Mouse (Mus musculus) cerebellum, postnatal 25 days (tissue): ENCODE results near the gene Ifngr1.

ENCODE experiments used
- DNase-seq, 2 experiments: peaks; one replicate each; pipeline ENCODE4 v3.0.0; 2021; ENCODE audit warnings: mixed read lengths in 2 of 2

The Ifngr1 gene

GRCm38 (mm10) chr10:19589626-19590025, 2.1 kb upstream of the Ifngr1 start:
- DNase-seq, result no peak

- DNase-seq, result no peak
Observed at GRCm38 (mm10) chr10:19591286-19591640, 486 bp upstream of the Ifngr1 start.

DNA sequence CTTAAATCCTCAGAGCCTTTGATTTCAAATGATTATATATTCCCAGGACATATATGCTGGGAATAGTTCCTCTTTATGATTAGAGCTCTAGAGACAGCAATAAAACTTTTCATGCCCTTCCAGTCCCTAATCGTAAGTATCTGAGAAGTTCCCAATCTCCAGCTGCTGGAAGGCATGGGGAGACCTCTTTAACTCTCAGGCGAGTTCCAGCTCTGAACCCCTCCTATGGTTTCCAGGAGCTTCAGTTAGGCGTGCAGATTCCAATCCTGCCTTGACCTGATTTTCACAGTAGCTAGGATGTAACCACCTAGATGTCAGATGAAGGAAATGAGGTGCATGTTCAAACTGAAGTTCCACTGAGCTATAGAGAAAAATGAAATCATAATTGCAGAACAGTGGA, 807 bp downstream of the Ifngr1 start:
- DNase-seq, result no peak

DNA sequence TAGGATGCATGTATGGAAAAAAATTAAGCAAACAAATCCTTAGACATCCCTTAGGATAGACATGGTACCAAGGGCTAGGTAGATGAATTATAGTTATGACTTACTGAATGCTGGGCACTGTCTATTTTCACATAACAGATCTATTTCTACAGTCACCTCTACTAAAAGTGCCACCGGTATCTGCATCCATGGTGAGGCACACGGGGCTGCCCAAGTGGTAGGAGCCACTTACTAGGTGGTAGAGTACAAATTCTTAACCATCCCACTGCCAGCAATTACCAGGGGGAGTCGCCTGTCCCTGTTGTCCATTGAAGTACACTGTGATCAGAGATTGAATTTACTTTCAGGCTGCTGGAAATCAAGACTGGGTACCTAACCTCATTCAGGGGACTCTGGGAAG, 1.5 kb downstream of the Ifngr1 start:
- DNase-seq, result no peak

DNA sequence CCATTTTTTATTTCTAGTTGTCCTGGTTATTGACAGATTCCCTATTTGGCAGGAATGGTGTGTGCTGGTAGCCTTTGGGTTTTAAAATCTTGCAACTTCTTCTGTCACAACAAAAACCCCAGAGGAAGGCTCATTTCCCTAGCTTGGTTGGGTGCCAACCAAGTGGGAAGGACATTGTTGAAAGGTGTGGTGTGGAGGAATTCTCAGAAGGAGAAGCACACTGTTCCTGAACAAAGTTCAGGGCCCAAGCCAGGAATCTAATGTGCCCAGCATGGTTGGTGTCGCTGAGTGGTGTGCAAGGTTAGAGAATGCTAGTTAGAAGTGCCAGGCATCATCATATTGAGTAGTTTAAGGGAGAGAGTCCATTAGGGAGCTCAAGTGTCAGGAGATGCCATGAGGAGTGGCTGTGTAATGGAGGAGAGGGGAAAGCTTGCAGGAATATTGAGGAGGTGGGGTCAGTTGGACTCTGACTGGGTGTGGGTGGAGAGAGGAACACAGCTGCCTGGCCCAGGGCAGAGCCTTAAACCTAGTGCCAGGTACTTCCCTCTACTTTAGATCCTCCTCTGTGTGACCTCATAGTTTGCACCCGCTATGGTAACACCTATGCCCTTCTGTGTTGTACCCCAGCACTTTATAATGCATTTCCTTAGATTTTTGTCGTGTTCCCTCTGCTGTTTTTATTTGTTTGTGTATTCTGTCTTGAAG, 2.6 kb downstream of the Ifngr1 start:
- no peak for DNase-seq

DNA sequence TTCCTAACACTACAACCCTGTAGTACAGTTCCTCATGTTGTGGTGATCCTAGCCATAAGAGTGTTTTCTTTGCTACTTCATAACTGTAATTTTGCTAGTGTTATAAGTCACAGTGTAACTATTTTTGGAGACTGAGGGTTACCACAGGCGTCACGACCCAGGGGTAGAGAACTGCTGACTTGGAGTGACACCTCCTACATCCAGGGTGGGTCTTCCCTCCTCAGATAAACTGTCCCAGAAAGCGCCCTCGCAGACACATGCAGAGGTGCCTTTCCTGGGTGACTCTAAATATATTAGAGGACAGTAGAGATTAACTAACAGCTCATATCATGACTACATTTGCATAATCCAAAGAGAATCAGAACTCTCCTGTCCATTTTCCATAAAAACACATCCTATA, 5.1 kb downstream of the Ifngr1 start:
- no peak for DNase-seq

DNA sequence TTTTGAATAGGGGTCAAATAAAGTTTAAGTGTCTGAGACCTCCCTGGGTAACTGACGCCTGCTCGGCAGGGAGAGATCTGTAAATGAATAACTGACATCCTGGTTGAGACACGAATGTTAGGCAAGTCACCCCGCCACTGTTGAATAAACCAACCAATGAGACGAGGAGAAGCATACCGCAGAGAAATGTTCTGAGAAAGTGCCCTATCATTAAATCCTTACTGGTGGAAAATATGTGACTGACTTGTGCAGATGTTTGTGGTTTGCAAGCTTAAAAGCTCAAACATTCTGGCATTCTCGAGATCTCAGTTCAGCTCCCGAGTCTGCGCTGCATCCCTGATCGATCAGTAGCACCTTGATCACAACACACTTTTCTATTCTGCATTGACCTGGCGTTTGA, 6.3 kb downstream of the Ifngr1 start:
- DNase-seq, result no peak

DNA sequence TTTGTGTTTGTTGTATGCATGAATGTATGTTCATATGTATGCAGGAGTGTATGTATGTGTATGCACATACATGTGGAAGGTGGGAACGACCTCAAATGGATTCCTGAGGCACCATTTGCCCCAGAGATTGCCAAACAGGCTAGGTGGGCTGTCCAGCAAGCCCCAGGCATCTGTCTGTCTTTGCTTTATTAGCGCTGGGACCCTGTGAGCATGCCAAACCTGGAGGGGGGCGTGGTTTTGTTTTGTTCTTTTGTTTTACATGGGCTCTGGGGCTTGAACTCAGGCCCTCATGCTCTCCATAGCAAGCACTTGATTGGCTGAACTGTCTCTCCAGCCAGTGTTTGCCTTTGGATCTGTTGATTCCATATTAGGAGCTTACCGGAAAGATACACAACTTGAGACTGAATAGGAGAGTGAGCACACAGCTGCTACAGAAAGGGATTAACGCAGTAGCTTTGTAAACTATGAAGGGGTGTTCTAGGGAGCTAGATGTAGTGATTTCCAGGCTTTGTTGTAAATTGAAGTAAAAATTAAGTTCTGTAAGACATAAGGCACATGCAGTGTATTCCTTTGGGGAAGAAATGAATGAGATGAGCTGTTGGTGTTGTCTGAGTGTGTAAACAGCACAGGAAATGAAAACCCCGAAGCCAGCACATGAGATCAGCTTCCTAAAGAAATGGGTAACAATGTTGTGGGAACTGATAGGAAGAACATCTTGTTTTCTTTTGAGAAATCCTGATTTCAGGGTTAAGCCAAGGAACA, 7.8 kb downstream of the Ifngr1 start:
- DNase-seq, result no peak

- no peak for DNase-seq
Observed at GRCm38 (mm10) chr10:19600093-19600420, 8.3 kb downstream of the Ifngr1 start.

DNA sequence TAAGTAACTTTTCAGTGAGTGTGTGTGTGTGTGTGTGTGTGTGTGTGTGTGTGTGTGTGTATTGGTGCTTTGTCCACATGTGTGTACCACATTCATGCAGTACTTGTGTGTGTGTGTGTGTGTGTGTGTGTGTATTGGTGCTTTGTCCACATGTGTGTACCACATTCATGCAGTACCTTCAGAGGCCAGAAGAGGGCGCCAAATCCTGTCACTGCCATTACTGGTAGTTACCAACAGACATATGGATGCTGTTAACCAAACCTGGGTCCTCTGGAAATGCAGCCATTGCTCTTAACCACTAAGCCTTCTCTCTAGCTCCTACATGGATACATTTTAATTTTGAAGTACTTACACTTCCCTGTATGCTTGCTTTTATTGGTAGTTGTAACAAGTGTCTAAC, 9.8 kb downstream of the Ifngr1 start:
- DNase-seq, result peak in 1 of 2 experiments; percentile 51

DNA sequence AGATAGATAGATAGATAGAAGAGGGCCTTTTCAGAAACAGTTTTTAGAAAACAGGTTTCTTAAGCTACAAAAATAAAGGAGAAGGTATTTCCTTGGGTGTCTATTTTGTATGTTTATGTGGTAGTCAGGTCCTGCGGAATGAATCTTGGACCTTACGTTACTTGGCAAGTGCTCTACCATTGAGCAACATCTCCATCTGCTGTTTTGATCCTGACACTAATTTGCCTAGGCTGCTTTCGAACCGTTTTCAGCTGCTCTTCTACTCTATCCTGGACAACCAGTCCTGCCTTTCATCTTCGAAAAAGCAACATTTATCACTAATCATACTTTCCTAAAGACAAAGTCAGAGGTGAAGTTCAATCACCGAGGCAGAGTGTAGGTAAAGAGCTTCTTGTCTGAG, 11.5 kb downstream of the Ifngr1 start:
- no peak for DNase-seq

DNA sequence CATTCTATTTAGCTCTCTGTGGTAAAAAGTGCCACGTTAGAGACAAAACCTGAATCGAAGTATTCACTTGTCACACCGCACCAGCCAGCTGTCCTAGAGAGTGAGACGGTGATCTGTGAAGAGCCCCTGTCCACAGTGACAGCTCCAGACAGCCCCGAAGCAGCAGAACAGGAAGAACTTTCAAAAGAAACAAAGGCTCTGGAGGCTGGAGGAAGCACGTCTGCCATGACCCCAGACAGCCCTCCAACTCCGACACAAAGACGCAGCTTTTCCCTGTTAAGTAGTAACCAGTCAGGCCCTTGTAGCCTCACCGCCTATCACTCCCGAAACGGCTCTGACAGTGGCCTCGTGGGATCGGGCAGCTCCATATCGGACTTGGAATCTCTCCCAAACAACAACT, 17.4 kb downstream of the Ifngr1 start:
- no peak for DNase-seq

GRCm38 (mm10) chr10:19611616-19612015, 19.9 kb downstream of the Ifngr1 start:
- DNase-seq, result no peak

DNA sequence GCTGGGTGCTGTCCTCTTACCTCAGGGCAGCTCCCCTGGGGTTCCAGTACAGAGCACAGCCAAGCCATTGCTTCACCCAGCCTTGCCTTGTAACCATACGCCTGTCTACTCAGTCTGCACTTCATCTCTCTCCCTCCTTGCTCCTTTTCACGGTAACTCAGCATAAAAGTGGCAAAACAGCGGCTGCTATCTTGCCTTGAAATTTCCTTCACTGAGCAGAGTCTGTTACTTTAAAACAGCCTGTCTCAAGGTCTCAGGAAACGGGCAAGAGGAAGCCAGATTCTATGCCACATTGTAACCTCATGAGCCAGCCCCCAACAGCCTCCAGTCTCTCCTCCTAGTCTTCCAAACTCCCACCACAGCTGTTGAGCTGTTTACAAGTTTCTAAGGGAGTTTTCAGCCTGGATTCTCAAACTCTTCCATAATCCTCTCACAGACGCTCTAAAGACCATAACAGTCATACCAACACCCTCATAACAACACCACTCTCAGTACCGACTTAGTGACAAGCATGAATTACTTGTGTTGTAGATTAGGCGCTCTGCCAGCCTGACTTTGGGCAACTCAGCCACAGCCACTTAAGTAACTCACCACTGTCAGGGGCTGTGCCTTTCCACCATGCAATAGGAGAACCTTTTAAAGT, 21.5 kb downstream of the Ifngr1 start:
- no peak for DNase-seq

DNA sequence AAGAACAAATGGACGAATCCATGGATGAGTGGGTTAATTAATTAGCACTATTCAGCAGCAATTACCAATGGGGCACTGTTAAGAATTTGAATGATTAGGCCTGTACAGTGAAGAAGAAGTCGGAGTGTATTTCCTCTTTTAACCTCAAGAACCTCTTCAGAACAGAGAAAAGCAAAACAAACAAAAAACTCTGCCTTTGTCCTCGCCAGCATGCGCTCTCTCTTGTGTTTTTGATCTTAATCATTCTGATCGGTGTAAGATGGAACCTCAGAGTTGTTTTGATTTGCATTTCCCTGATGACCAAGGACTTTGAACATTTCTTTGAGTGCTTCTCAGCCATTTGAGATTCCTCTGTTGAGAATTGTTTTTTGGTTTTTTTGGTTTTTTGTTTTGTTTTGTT, 28.0 kb downstream of the Ifngr1 start:
- no peak for DNase-seq

DNA sequence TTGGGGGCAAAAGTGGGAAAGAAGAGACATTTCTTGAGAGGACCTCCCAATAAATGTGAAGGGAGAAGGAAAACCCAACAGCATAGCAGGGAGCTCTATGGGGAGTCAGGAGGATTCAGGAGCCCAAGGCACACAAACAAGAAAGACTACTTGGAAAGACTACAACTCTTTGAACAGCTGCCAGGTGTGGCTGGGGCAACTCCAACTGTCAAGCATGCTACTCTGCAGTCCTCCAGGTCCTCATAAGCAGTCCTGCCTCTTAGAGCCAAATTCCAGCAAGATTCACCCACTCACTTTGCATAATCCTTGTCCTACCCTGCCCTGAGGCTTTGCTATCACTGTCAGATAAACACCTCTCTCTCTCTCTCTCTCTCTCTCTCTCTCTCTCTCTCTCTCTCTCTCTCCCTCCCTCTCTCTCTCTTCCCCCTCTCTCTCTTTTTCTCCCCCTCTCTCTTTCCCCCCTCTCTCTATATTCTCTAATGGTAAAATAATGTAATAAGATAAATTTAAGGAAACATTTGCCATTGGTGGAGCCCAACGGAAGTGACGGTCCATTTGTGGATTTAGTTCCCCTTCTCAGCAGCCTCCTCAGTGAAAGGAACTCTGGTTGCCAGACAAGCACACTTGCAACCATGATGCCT, 29.8 kb downstream of the Ifngr1 start, which contains the start of gene Il22ra2:
Gene Il22ra2, plus strand, starts transcription at position 591 of the 641 bp plus-strand sequence.
- no peak for DNase-seq

DNA sequence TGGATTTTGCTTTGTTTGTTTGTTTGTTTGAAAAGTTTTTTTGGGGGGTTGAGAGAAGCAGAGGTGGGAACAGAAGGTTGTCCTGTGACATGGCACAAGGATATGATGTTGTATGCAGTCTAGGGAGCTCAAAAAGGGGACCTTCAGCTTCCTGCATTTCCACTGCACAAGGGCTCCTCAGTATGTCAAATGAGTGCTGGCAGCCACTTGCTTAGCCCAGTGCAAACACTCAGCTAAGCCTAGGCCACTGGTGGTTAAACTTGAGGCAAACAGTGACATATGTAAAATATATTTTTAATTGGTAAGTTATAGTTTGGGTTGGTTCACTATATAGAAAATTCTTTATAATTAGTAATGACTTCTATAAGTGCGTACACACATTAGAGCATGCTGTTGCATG, 32.9 kb downstream of the Ifngr1 start:
- no peak for DNase-seq

- no peak for DNase-seq
Observed at GRCm38 (mm10) chr10:19627342-19627741, 35.6 kb downstream of the Ifngr1 start.

GRCm38 (mm10) chr10:19627748-19628147, 36.0 kb downstream of the Ifngr1 start:
- no peak for DNase-seq

GRCm38 (mm10) chr10:19631616-19632195, 40.0 kb downstream of the Ifngr1 start:
- DNase-seq, result no peak

DNA sequence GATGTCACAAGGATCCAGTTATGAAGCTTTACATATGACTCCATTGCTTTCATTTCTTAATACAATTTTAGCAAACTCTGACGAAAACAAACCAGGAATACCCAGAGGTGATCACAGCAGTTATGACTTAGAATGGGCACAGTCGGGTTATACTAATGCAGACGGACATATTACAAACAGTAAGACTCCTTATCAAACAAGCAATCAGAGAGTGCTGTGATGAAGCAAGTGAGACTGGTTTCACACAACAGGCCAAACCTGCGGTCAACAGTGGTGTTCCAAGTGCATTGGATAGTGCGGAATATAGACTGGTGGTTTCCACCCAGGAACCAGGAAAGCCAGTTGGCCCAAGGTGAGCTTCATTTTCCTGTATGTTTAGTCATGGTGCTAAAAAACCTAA, 47.1 kb downstream of the Ifngr1 start:
- no peak for DNase-seq

- DNase-seq, result no peak
Observed at GRCm38 (mm10) chr10:19639630-19640029, 47.9 kb downstream of the Ifngr1 start.

- DNase-seq, result no peak
Observed at GRCm38 (mm10) chr10:19645119-19645518, 53.4 kb downstream of the Ifngr1 start.
